Mouse (Mus musculus): ENCODE data around the gene Camk2d.

DNA sequence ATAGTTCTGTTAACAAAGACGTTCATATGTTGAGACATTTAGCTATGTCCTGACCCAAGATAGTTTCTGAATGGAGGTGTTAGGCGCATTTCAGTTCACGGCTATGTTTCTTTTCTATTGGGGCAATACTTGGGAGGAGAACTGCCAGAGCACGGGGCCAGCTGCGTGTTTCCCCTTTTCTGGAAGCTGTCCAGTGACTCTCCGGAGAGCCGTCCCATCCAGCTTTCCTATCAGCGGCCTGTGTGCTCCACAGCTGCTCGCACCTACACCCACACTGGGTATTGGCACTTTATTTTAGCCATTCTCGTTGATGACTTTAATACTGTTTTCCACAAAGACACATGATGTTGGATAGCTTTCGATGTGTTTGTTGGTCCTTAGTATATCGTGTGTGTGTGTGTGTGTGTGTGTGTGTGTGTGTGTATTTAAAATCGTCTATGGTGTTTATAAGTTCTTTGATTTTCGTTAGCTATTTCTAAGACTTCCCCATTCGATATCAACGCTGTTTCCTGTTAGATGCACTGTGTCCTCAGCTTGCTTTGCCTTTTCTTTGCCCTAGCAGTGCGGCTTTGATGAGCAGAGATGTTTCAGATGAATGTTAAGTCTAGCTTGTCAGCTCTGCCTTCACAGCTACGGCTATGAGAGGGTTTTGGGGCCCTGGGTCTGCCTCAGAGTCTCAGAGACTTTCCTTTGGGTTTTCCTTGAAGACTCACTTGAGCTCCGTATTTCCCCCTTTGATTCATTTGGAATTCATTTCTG, 34.2 kb downstream of the Camk2d start:
- TF ChIP-seq CTCF (IDR thresholded peaks at IDR 0.05; ENCODE audit: control insufficient read depth, insufficient read depth, insufficient replicate concordance, low read depth, low read length) (no peak), POLR2A (IDR thresholded peaks at IDR 0.05; ENCODE audit: control insufficient read depth, low read depth, low read length) (no peak)
